Mouse (Mus musculus) gastrocnemius, adult 2 months (tissue): ENCODE results near the gene Vsig10l. TPM values are rescaled to one million over a fixed set of nuclear protein-coding genes. Genes with fewer than 3 reads are reported as not detected.
A peak's percentile ranks its signal among the peaks of the same experiment; 100 is the strongest.

Experiments
- DNase-seq: peaks from one replicate; pipeline ENCODE4 v3.0.0; 2022
- H3K27ac ChIP-seq: fragments of 200-600 bp; 2 replicates; pipeline ENCODE4 v1.8.1; 2022; ENCODE audit warnings: mild to moderate bottlenecking
- H3K4me3 ChIP-seq: fragments of 200-600 bp; 2 replicates; pipeline ENCODE4 v1.8.1; 2022; ENCODE audit warnings: mild to moderate bottlenecking, moderate library complexity
- CTCF ChIP-seq: fragments of 200-600 bp; IDR thresholded peaks from 2 replicates; pipeline ENCODE4 v1.8.1; 2022; ENCODE audit warnings: antibody characterized with exemption, mild to moderate bottlenecking, moderate library complexity
- intact Hi-C: fragments of 180-260 bp; cut with DNase I; formaldehyde crosslinking; loops from one replicate; pipeline ENCODE4 v1.15.1; 2025
- total RNA-seq, 2 experiments: library from RNA; stranded (reverse); gene quantifications; 2 replicates each; pipeline ENCODE4 v1.2.3; 2021

The Vsig10l gene
- total RNA-seq, 2 experiments from 2014 or later: 1.7 to 2.3 TPM

DNA sequence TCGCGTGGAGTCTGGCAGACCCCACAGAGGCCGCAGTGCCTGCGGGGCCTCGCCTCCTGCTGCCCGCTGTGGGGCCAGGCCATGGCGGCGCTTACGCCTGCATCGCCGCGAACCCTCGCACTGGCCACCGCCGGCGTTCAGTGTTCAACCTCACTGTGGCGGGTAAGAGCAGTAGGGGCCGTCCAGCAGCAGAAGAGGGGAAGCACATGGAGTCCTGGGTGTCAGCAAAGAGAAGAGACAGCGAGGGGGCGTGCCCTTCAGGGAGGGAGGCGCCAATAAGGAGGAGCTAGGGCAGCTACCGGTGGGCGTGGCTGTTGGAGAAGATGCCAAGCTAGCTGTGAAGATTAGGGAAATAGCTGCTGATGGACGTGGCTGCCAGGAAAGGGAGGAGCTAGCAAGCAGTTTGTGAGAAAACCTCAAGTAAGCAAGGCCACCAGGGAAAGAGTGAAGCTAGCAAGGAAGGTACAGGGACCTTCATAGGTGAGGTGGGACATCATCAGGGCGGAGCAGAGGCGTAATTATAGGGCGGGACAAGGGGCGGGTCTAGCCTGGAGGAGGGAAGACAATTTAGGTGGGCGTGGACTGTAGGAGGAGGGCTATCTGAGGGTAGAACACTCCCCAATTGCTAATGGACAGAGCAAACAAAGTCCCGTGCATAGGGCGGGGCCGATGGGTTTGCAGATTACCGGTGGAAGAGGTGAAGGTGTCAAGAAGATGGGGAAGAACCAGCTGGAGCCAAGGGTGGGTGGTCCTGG lies 2.6 kb downstream of the Vsig10l start:
- TF ChIP-seq CTCF: peak; percentile 44
- peak; percentile 88 for DNase-seq
- peak overlapping the region; percentile 83 for H3K4me3 ChIP-seq
- intact Hi-C loops: loop anchor here (1.0 to 10.0 kb wide), 3 partner anchors 17 to 119 kb away; no protein-coding TSS in a partner anchor
- H3K27ac ChIP-seq: peak overlapping the region; percentile 62

- TF ChIP-seq CTCF: no peak; the same call in 1 of the 2 replicates
- intact Hi-C loops: loop anchor here (1.0 to 10.0 kb wide), 2 partner anchors 43 to 119 kb away; no protein-coding TSS in a partner anchor
- peak overlapping the region; percentile 83 for H3K4me3 ChIP-seq
- H3K27ac ChIP-seq: peak overlapping the region; percentile 62
- peak; percentile 90 for DNase-seq
These were observed 3.2 kb downstream of the Vsig10l start for GRCm38 (mm10) chr7:43466099-43466694.

DNA sequence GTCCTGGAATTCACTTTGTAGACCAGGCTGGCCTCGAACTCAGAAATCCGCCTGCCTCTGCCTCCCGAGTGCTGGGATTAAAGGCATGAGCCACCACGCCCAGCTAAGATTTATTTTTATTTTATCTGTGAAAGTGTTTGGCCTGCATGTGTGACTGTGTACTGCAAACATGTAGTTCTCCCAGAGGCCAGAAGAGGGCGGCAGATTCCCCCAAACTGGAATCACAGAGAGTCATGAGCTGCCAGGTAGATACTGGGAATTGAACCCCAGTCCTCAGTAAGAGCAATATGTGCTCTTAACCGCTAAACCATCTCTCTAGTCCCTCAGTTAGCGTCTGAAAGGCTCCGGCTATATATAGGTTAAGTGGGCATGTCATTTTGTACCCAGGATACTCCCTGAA lies 7.4 kb downstream of the Vsig10l start:
- Histone ChIP-seq H3K27ac (no peak overlapping the region), H3K4me3 (no peak overlapping the region)
- DNase-seq: no peak
- peak; percentile 56 for TF ChIP-seq CTCF
- intact Hi-C loops: no loop called here

DNA sequence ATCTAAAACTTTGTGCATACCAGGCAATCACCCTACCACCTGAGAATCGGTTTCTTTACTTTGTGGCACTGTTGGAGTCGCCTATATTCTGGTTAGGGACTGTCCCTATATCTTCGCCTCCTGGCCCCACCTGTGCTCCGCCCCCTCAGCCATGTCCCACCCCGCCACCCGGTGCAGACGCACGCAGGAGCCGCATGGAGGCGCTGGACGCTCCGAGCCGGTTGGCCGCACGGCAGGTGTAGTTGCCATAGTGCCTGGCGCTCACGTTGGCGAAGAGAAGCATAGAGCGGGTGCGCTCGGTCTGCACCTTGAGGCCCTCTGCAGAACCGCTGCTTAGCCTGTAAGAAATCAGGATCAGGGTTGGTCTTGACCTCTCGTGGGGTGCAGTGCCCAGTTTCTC lies 12.8 kb downstream of the Vsig10l start:
- DNase-seq: no peak
- no peak; the same call in 1 of the 2 replicates for TF ChIP-seq CTCF

DNA sequence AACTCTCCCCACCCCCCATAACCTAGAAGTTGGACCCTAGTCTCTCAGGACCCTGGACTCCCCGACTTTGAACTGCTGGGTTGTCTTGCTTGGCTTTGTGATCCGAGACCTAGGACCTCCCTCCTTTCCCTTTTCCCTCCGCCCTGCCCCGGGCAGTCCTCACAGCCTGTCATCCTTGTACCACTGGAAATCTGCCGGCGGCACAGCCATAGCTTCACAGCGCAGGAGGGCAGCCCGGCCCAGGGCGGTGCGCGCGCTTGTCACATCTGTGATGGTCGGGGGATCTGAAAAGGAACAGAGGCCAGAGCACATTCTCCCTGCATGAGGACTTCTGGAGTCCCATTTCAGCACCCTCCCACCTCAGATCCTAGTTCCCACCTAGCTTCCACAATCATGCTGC lies 13.4 kb downstream of the Vsig10l start:
- DNase-seq: no peak
- H3K27ac ChIP-seq: no peak overlapping the region
- TF ChIP-seq CTCF: no peak
- intact Hi-C loops: no loop called here
- no peak overlapping the region for H3K4me3 ChIP-seq

More for the DNA sequence above, 12.8 kb downstream of the Vsig10l start:
- no peak overlapping the region for H3K4me3 ChIP-seq
- intact Hi-C loops: no loop called here
- no peak overlapping the region for H3K27ac ChIP-seq

GRCm38 (mm10) chr7:43481191-43481590 lies 18.2 kb downstream of the Vsig10l start:
- intact Hi-C loops: no loop called here
- H3K27ac ChIP-seq: no peak overlapping the region

GRCm38 (mm10) chr7:43482090-43482716 lies 19.3 kb downstream of the Vsig10l start:
- intact Hi-C loops: no loop called here
- Histone ChIP-seq H3K4me3 (no peak overlapping the region), H3K27ac (no peak overlapping the region)
- no peak for TF ChIP-seq CTCF
- DNase-seq: no peak

More at GRCm38 (mm10) chr7:43481191-43481590, 18.2 kb downstream of the Vsig10l start:
- DNase-seq: no peak
- no peak for TF ChIP-seq CTCF
- H3K4me3 ChIP-seq: no peak overlapping the region

- TF ChIP-seq CTCF: no peak
- DNase-seq: no peak
- Histone ChIP-seq H3K27ac (no peak overlapping the region), H3K4me3 (no peak overlapping the region)
- intact Hi-C loops: no loop called here
These were observed 20.3 kb downstream of the Vsig10l start for GRCm38 (mm10) chr7:43483236-43483635.

DNA sequence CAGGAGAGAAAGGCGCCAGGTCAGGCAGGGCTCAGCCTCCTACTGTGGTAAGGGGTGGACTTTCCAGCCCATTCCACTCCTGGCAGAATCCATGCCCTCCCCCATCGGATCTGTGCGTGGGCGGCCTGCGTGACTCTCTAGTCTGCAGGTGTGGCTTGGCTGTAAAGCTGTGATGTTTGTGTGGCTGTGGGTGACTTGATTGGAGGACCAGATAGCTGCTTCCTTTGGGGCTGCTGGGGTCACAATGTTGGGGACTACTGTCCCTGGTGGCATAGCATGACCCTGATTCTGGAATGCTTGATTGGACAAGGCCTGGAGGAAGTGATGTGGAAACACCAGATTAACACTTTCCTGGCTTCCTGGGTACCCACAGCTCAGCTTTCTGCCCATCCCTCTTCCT lies 25.7 kb downstream of the Vsig10l start:
- no peak overlapping the region for H3K4me3 ChIP-seq
- DNase-seq: no peak
- intact Hi-C loops: no loop called here
- H3K27ac ChIP-seq: no peak overlapping the region
- TF ChIP-seq CTCF: no peak

DNA sequence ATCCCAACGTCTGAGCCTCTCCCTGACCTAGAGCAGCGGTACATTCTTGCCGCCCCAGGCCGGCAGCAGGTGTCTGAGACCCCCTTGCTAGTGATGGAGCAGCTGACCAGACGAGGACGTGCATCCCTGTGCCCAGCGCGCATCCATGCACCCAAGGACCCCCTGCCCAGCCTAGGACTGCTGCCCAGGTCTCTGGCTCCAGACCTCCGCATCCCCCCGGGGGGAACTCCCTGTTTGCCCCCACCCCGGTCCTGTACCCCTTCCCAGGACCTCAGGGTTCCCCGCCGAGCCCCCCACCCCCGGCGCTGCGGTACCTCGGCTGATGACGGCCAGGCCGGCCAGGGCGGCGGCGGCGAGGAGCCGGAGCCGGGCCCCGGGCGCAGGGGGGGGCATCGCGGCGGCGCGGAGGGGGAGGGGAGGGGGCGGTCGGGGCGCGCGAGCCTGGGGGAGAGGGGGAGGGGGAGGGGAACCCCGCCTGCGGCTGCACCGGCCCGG lies 26.7 kb downstream of the Vsig10l start, which contains the start of gene Iglon5:
TSS of gene Iglon5 (minus strand) at position 445 of the 495 bp plus-strand sequence.
- no peak within 1 kb of the TSS for H3K27ac ChIP-seq
- peak within 1 kb of the TSS; percentile 62 for H3K4me3 ChIP-seq
- no peak for TF ChIP-seq CTCF
- intact Hi-C loops: no loop called here
- no peak for DNase-seq

GRCm38 (mm10) chr7:43490182-43490584 lies 27.2 kb downstream of the Vsig10l start:
- intact Hi-C loops: no loop called here
- TF ChIP-seq CTCF: no peak
- H3K4me3 ChIP-seq: peak overlapping the region; percentile 62
- peak; percentile 53 for DNase-seq
- no peak overlapping the region for H3K27ac ChIP-seq

GRCm38 (mm10) chr7:43490861-43491260 lies 27.9 kb downstream of the Vsig10l start:
- no peak overlapping the region for H3K4me3 ChIP-seq
- TF ChIP-seq CTCF: no peak
- no peak for DNase-seq
- intact Hi-C loops: no loop called here
- H3K27ac ChIP-seq: no peak overlapping the region
